In the genomic region with DNA sequence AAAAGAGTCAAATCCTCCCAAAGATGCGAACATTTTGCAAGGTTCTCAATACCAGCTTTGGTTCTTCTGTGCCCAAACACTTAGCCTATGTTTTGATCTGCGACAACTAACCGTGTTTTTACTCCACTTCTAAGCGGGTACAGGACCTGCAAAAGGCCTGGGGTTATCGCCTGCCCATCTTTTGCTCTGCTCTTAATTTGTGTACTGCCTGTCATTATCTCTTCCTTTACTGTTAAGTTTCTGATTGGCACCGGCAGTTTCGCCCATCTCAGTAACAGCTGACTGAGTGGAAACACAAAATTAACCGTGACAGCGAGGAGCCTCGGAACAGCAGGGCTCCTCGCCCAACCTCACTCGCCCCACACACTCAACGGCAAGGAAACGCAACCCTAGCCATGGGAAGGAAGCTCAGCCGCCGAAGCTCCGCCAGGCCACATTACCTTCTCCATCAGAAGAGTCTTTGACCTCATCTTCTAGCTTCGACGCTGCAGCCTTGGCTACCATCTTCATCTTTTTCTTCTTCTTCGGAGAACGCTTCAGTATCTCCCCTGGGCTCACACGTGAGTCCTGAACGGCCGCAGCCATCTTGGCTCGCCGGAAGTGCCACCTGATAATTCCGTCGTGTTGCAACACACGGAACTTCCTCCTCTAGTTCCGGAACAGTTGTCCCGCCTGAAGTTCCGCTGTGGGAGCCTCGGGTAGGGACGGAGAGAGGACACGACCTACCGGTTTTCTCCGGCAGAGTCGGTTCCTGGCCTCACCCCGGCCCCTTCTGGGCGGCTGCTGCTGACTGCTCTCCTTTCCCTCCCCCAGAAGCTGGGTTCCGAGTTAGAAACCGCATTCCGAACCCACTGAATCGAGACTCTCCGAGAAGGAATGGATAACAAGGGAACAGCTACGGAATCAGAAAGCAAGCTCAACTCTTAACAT, we compare ENCODE assay signal across 8 mouse cellular contexts. TPM values are rescaled to one million over a fixed set of nuclear protein-coding genes. Genes with fewer than 3 reads are reported as not detected.
A peak's percentile ranks its signal among the peaks of the same experiment; 100 is the strongest.
DNase-seq lines count a peak whose midpoint lies in the region; ATAC-seq and TF ChIP-seq lines count a peak whose summit lies in the region.

A gene (minus strand): TSS at position 635 of the 930 bp plus-strand sequence.

- intact Hi-C loops in heart, adult 2 months (cut with DNase I), result no loop called here

- under 1% methylated on average over 46 of the region's 46 CpGs for WGBS in embryonic facial prominence, embryonic 14.5 days
- WGBS in heart, adult 2 months, result under 1% methylated on average over 46 of the region's 46 CpGs
- WGBS in limb, embryonic 13.5 days, result under 1% methylated on average over 46 of the region's 46 CpGs
- under 1% methylated on average over 46 of the region's 46 CpGs for WGBS in midbrain, embryonic 16.5 days

- peak; percentile 83; the same call in 1 of the 2 replicates for TF ChIP-seq EP300 in heart, adult 2 months (IDR thresholded peaks at IDR 0.05; ENCODE audit: insufficient read depth, low read depth, low read length)

- TF ChIP-seq CTCF in heart, adult 2 months (IDR thresholded peaks at IDR 0.05), result no peak

- H3K4me2 ChIP-seq in embryonic facial prominence, embryonic 14.5 days (ENCODE audit: low read depth, low read length), result peak within 1 kb of the TSS; percentile 69
- H3K4me2 ChIP-seq in limb, embryonic 13.5 days (replicated peaks), result peak within 1 kb of the TSS; percentile 88
- peak within 1 kb of the TSS; percentile 84 for H3K4me2 ChIP-seq in midbrain, embryonic 16.5 days (ENCODE audit: low read length)

- H3K27me3 ChIP-seq in embryonic facial prominence, embryonic 14.5 days (replicated peaks; ENCODE audit: control insufficient read depth, insufficient read depth, low read length), result no peaks in the 10 kb centered on the region
- no peaks in the 10 kb centered on the region for H3K27me3 ChIP-seq in heart, adult 2 months (ENCODE audit: control insufficient read depth, insufficient read depth, low read length)
- no peaks in the 10 kb centered on the region for H3K27me3 ChIP-seq in limb, embryonic 13.5 days
- no peaks in the 10 kb centered on the region for H3K27me3 ChIP-seq in midbrain, embryonic 16.5 days (ENCODE audit: control insufficient read depth, insufficient read depth, low read depth, low read length)

- H3K79me2 ChIP-seq in heart, adult 2 months (replicated peaks; ENCODE audit: control insufficient read depth, insufficient read depth, low read length), result 0 out of 2 replicates have a peak, but pooled peaks cover under 1% of the 10 kb centered on the region

- peak; percentile 96 for ATAC-seq in embryonic facial prominence, embryonic 14.5 days (ENCODE audit: low read depth)
- ATAC-seq in limb, embryonic 13.5 days (ENCODE audit: low FRiP score, low read depth), result peak; percentile 88
- peak; percentile 91 for ATAC-seq in midbrain, embryonic 16.5 days

- peak within 1 kb of the TSS; percentile 80 for H3K27ac ChIP-seq in embryonic facial prominence, embryonic 14.5 days (replicated peaks; ENCODE audit: low read depth, low read length)
- H3K27ac ChIP-seq in heart, adult 2 months, result peak within 1 kb of the TSS; percentile 94
- peak within 1 kb of the TSS; percentile 69 for H3K27ac ChIP-seq in limb, embryonic 13.5 days
- peak within 1 kb of the TSS; percentile 90 for H3K27ac ChIP-seq in midbrain, embryonic 16.5 days (ENCODE audit: low read length)

- TF ChIP-seq POLR2A in heart, adult 2 months (IDR thresholded peaks at IDR 0.05; ENCODE audit: insufficient read depth, low read depth, low read length), result peak; percentile 90

- peak within 1 kb of the TSS; percentile 78 for H3K9ac ChIP-seq in embryonic facial prominence, embryonic 14.5 days (ENCODE audit: low read depth, low read length)
- peak within 1 kb of the TSS; percentile 89 for H3K9ac ChIP-seq in heart, adult 2 months (ENCODE audit: low read depth, low read length)
- H3K9ac ChIP-seq in limb, embryonic 13.5 days, result peak within 1 kb of the TSS; percentile 84
- peak within 1 kb of the TSS; percentile 86 for H3K9ac ChIP-seq in midbrain, embryonic 16.5 days (ENCODE audit: low read depth, low read length)

- peak within 1 kb of the TSS; percentile 64 for H3K4me3 ChIP-seq in embryonic facial prominence, embryonic 14.5 days (ENCODE audit: low read depth, low read length)
- H3K4me3 ChIP-seq in heart, adult 2 months, result peak within 1 kb of the TSS; percentile 95
- H3K4me3 ChIP-seq in limb, embryonic 13.5 days, result peak within 1 kb of the TSS; percentile 83
- peak within 1 kb of the TSS; percentile 70 for H3K4me3 ChIP-seq in midbrain, embryonic 16.5 days (ENCODE audit: low read depth, low read length)

- DNase-seq in 3T3-L1 (ENCODE audit: low read depth, low spot score), result peak; percentile 92
- DNase-seq in adrenal gland, postnatal 4 days (ENCODE audit: low spot score in 2 of 2), result peak; percentile 67 to 74
- DNase-seq in embryonic facial prominence, embryonic 14.5 days (ENCODE audit: low spot score), result peak; percentile 91
- DNase-seq in heart, adult 2 months, result peak; percentile 88 to 90
- peak; percentile 72 to 84 for DNase-seq in kidney, adult 8-10 months
- DNase-seq in spleen, postnatal 10 days (ENCODE audit: low spot score in 2 of 2), result peak; percentile 67 to 82

- H3K9me3 ChIP-seq in embryonic facial prominence, embryonic 14.5 days (ENCODE audit: control insufficient read depth, low read length), result no peaks in the 10 kb centered on the region
- no peaks in the 10 kb centered on the region for H3K9me3 ChIP-seq in limb, embryonic 13.5 days
- H3K9me3 ChIP-seq in midbrain, embryonic 16.5 days (replicated peaks; ENCODE audit: control insufficient read depth, low read length, poor library complexity, severe bottlenecking), result no peaks in the 10 kb centered on the region

- no peaks in the 10 kb centered on the region for H3K36me3 ChIP-seq in embryonic facial prominence, embryonic 14.5 days (ENCODE audit: control insufficient read depth, insufficient read depth, low read length)
- H3K36me3 ChIP-seq in heart, adult 2 months (ENCODE audit: control insufficient read depth, insufficient read depth, low read length), result no peaks in the 10 kb centered on the region
- H3K36me3 ChIP-seq in limb, embryonic 13.5 days, result peaks cover 4% of the 10 kb centered on the region; the same call in 1 of the 2 replicates
- H3K36me3 ChIP-seq in midbrain, embryonic 16.5 days (ENCODE audit: control insufficient read depth, insufficient read depth, low read length), result no peaks in the 10 kb centered on the region

- peaks cover 12% of the 10 kb centered on the region for H3K4me1 ChIP-seq in embryonic facial prominence, embryonic 14.5 days (ENCODE audit: control insufficient read depth, insufficient read depth, low read length)
- no peaks in the 10 kb centered on the region; the same call in 1 of the 2 replicates for H3K4me1 ChIP-seq in heart, adult 2 months (ENCODE audit: control insufficient read depth, insufficient read depth, low read length)
- peaks cover 23% of the 10 kb centered on the region for H3K4me1 ChIP-seq in limb, embryonic 13.5 days
- peaks cover 18% of the 10 kb centered on the region for H3K4me1 ChIP-seq in midbrain, embryonic 16.5 days (ENCODE audit: control insufficient read depth, insufficient read depth, low read length)

RNA-seq across cellular contexts. Expression of the gene that starts here (rescaled TPM):
- total RNA-seq in adrenal gland, postnatal 4 days (2021), result 10 to 100 TPM; 33.0 to 34.6 TPM
- 59.7 and 61.5 TPM in 2 replicates for polyA plus RNA-seq in embryonic facial prominence, embryonic 14.5 days (2014; fragmentation: Nextera tagmentation; extraction: Ambion mirVana)
- total RNA-seq in heart, adult 2 months (2021), result 1 to 10 TPM; 8.9 to 9.5 TPM
- polyA plus RNA-seq in heart, adult 2 months (2012; rRNA removed), result 2.9 TPM in 2 replicates
- polyA plus RNA-seq in limb, embryonic 13.5 days (2015; fragmentation: Nextera tagmentation; extraction: Ambion mirVana), result 69.4 and 75.6 TPM in 2 replicates
- 28.2 and 32.0 TPM in 2 replicates for polyA plus RNA-seq in midbrain, embryonic 16.5 days (2015; fragmentation: Nextera tagmentation; extraction: Ambion mirVana)

Comparison
In these comparisons a context has a peak if more than half of its experiments do, and no peak if none do; other contexts are left out.
1. Peak in every context shown above with its lines: DNase-seq, ATAC-seq, H3K4me3 ChIP-seq and H3K27ac ChIP-seq.